In genomic region chr15:82348999-82349341, GRCm38 (mm10) we compare ENCODE assay signal across 27 mouse cellular contexts. TPM values are rescaled to one million over a fixed set of nuclear protein-coding genes. Genes with fewer than 3 reads are reported as not detected.
DNase-seq lines count a peak whose midpoint lies in the region; ATAC-seq and TF ChIP-seq lines count a peak whose summit lies in the region.
"Had no signal": no experiment of that assay in that cellular context is flagged by ENCODE, and none has a peak within 500 bp of the region (broad histone marks: within the 10 kb centered on the region; RNA-seq: fewer than 3 reads in every experiment).

No protein-coding gene starts in this region.

- no peak for TF ChIP-seq EP300 in liver, postnatal 0 days (IDR thresholded peaks at IDR 0.05; ENCODE audit: low read depth)

- H3K36me3 ChIP-seq in kidney, embryonic 15.5 days = peaks cover 38% of the 10 kb centered on the region
- H3K36me3 ChIP-seq in intestine, postnatal 0 days (ENCODE audit: control insufficient read depth, insufficient read depth) = peaks cover 35% of the 10 kb centered on the region
- H3K36me3 ChIP-seq in liver, postnatal 0 days (replicated peaks; ENCODE audit: insufficient read depth, low read length) = peaks cover 36% of the 10 kb centered on the region

- H3K9ac ChIP-seq in kidney, embryonic 15.5 days = no peak overlapping the region
- no peak overlapping the region; the same call in 1 of the 2 replicates for H3K9ac ChIP-seq in intestine, postnatal 0 days (ENCODE audit: low read depth, low read length)
- no peak overlapping the region for H3K9ac ChIP-seq in liver, postnatal 0 days (replicated peaks)
- H3K9ac ChIP-seq: forebrain, postnatal 0 days; limb, embryonic 12.5 days; midbrain, embryonic 13.5 days; stomach, embryonic 15.5 days had no signal

- no peaks in the 10 kb centered on the region for H3K27me3 ChIP-seq in kidney, embryonic 15.5 days
- H3K27me3 ChIP-seq in intestine, postnatal 0 days (replicated peaks; ENCODE audit: control insufficient read depth, insufficient read depth, low read length) = no peaks in the 10 kb centered on the region
- H3K27me3 ChIP-seq in liver, postnatal 0 days (ENCODE audit: insufficient read depth, low read length) = no peaks in the 10 kb centered on the region
- H3K27me3 ChIP-seq: hindbrain, embryonic 13.5 days; limb, embryonic 12.5 days; midbrain, embryonic 13.5 days; stomach, embryonic 15.5 days had no signal

- WGBS in kidney, embryonic 15.5 days = 74% methylated on average over 2 of the region's 2 CpGs
- 35% methylated on average over 2 of the region's 2 CpGs for WGBS in intestine, postnatal 0 days
- 86% methylated on average over 2 of the region's 2 CpGs for WGBS in liver, postnatal 0 days (ENCODE audit: insufficient replicate concordance)

- DNase-seq in kidney, adult 9 months = peak; percentile 55
- peak; percentile 21 for DNase-seq in MN1 (ENCODE audit: low spot score)
- no peak for DNase-seq in liver, postnatal 0 days
- DNase-seq in adipocyte (ENCODE audit: low spot score) = no peak
- DNase-seq in lung, postnatal 25 days (ENCODE audit: low spot score) = no peak
- DNase-seq: adrenal gland, postnatal 25 days; B cell, adult 2 months; cerebellum, adult 2 months; cerebellum, postnatal 14 days; forebrain, postnatal 0 days; gastrocnemius, postnatal 25 days; heart, adult 11 months; heart, postnatal 4 days; lung, postnatal 4 days; retina, postnatal 1 day; right cerebral cortex, postnatal 14 days; thymus, postnatal 36 days had no signal

- H3K9me3 ChIP-seq in kidney, embryonic 15.5 days (replicated peaks) = no peaks in the 10 kb centered on the region
- no peaks in the 10 kb centered on the region for H3K9me3 ChIP-seq in intestine, postnatal 0 days (ENCODE audit: control insufficient read depth)
- no peaks in the 10 kb centered on the region for H3K9me3 ChIP-seq in liver, postnatal 0 days (ENCODE audit: low read length)
- H3K9me3 ChIP-seq: hindbrain, embryonic 13.5 days; limb, embryonic 12.5 days; midbrain, embryonic 13.5 days; stomach, embryonic 15.5 days had no signal

- H3K4me3 ChIP-seq in kidney, embryonic 15.5 days (replicated peaks) = no peak overlapping the region
- H3K4me3 ChIP-seq in intestine, postnatal 0 days (ENCODE audit: low read depth, low read length) = no peak overlapping the region
- no peak overlapping the region for H3K4me3 ChIP-seq in liver, postnatal 0 days (ENCODE audit: low read depth, low read length)
- H3K4me3 ChIP-seq: erythroblast, embryonic 14.5 days; hindbrain, embryonic 13.5 days; layer of hippocampus, adult 2 months; left cerebral cortex, adult 2 months; limb, embryonic 12.5 days; midbrain, embryonic 13.5 days; stomach, embryonic 15.5 days had no signal

- H3K27ac ChIP-seq in kidney, embryonic 15.5 days = no peak overlapping the region
- peak overlapping the region; percentile 72 for H3K27ac ChIP-seq in intestine, postnatal 0 days (ENCODE audit: low read depth, low read length)
- H3K27ac ChIP-seq in liver, postnatal 0 days (ENCODE audit: low read depth) = 0 out of 2 replicates have a peak overlapping the region, but pooled peaks have one; percentile 3
- H3K27ac ChIP-seq: hindbrain, embryonic 13.5 days; layer of hippocampus, adult 2 months; left cerebral cortex, adult 2 months; limb, embryonic 12.5 days; midbrain, embryonic 13.5 days had no signal

- no peak for ATAC-seq in kidney, embryonic 15.5 days (replicated peaks; ENCODE audit: low FRiP score)
- no peak for ATAC-seq in intestine, postnatal 0 days
- no peak for ATAC-seq in liver, postnatal 0 days
- ATAC-seq: forebrain, postnatal 0 days; midbrain, embryonic 13.5 days had no signal

- H3K4me2 ChIP-seq in kidney, embryonic 15.5 days = no peak overlapping the region
- no peak overlapping the region for H3K4me2 ChIP-seq in intestine, postnatal 0 days (replicated peaks; ENCODE audit: low read depth)
- H3K4me2 ChIP-seq in liver, postnatal 0 days (ENCODE audit: low read depth, low read length) = no peak overlapping the region
- H3K4me2 ChIP-seq: heart, embryonic 11.5 days; hindbrain, embryonic 13.5 days; limb, embryonic 12.5 days; midbrain, embryonic 13.5 days; stomach, embryonic 15.5 days had no signal

- peaks cover 35% of the 10 kb centered on the region for H3K4me1 ChIP-seq in kidney, embryonic 15.5 days
- H3K4me1 ChIP-seq in intestine, postnatal 0 days (replicated peaks; ENCODE audit: control insufficient read depth, insufficient read depth, low read length) = peaks cover 24% of the 10 kb centered on the region; the same call in 1 of the 2 replicates
- peaks cover 60% of the 10 kb centered on the region for H3K4me1 ChIP-seq in liver, postnatal 0 days (ENCODE audit: insufficient read depth)

- no peak for TF ChIP-seq CTCF in intestine, postnatal 0 days (IDR thresholded peaks at IDR 0.05; ENCODE audit: low read depth)
- no peak for TF ChIP-seq CTCF in liver, postnatal 0 days (IDR thresholded peaks at IDR 0.05; ENCODE audit: low read depth)

RNA-seq across cellular contexts. Expression of gene Ndufa6, which starts 5.2 kb away (rescaled TPM):
- polyA plus RNA-seq in kidney, embryonic 15.5 days (2015; fragmentation: Nextera tagmentation; extraction: Ambion mirVana) = 428 and 459 TPM in 2 replicates
- 830 and 832 TPM in 2 replicates for polyA plus RNA-seq in intestine, postnatal 0 days (2015; fragmentation: Nextera tagmentation; extraction: Ambion mirVana)
- 642 and 691 TPM in 2 replicates for polyA plus RNA-seq in liver, postnatal 0 days (2015; fragmentation: Nextera tagmentation; extraction: Ambion mirVana)

RNA-seq across cellular contexts. Expression of gene Smdt1, which starts 10.2 kb away (rescaled TPM):
- 296 and 297 TPM in 2 replicates for polyA plus RNA-seq in kidney, embryonic 15.5 days (2015; fragmentation: Nextera tagmentation; extraction: Ambion mirVana)
- polyA plus RNA-seq in intestine, postnatal 0 days (2015; fragmentation: Nextera tagmentation; extraction: Ambion mirVana) = 448 and 457 TPM in 2 replicates
- 145 and 151 TPM in 2 replicates for polyA plus RNA-seq in liver, postnatal 0 days (2015; fragmentation: Nextera tagmentation; extraction: Ambion mirVana)

RNA-seq across cellular contexts. Expression of gene Pheta2, which starts 10.2 kb away (rescaled TPM):
- 11.0 and 12.0 TPM in 2 replicates for polyA plus RNA-seq in kidney, embryonic 15.5 days (2015; fragmentation: Nextera tagmentation; extraction: Ambion mirVana)
- polyA plus RNA-seq in intestine, postnatal 0 days (2015; fragmentation: Nextera tagmentation; extraction: Ambion mirVana) = 5.4 and 5.5 TPM in 2 replicates
- polyA plus RNA-seq in liver, postnatal 0 days (2015; fragmentation: Nextera tagmentation; extraction: Ambion mirVana) = 16.1 and 17.5 TPM in 2 replicates

RNA-seq across cellular contexts. Expression of gene Naga, which starts 10.2 kb away (rescaled TPM):
- polyA plus RNA-seq in kidney, embryonic 15.5 days (2015; fragmentation: Nextera tagmentation; extraction: Ambion mirVana) = 61.1 and 61.7 TPM in 2 replicates
- polyA plus RNA-seq in intestine, postnatal 0 days (2015; fragmentation: Nextera tagmentation; extraction: Ambion mirVana) = 1,439 and 1,503 TPM in 2 replicates
- 34.6 TPM in 2 replicates for polyA plus RNA-seq in liver, postnatal 0 days (2015; fragmentation: Nextera tagmentation; extraction: Ambion mirVana)

RNA-seq across cellular contexts. Expression of gene Cyp2d22, which starts 31.1 kb away (rescaled TPM):
- 12.9 and 18.6 TPM in 2 replicates for polyA plus RNA-seq in kidney, embryonic 15.5 days (2015; fragmentation: Nextera tagmentation; extraction: Ambion mirVana)
- polyA plus RNA-seq in intestine, postnatal 0 days (2015; fragmentation: Nextera tagmentation; extraction: Ambion mirVana) = 5.7 and 7.6 TPM in 2 replicates
- polyA plus RNA-seq in liver, postnatal 0 days (2015; fragmentation: Nextera tagmentation; extraction: Ambion mirVana) = 42.0 and 44.9 TPM in 2 replicates

Comparison
In these comparisons a context has a peak if more than half of its experiments do, and no peak if none do; other contexts are left out.
1. DNase-seq: peak in kidney, adult 9 months (single experiment) and MN1 (single experiment); none in liver, postnatal 0 days (single experiment), adipocyte (single experiment) and lung, postnatal 25 days (single experiment).